Mouse (Mus musculus): ENCODE measurements at regions not wholly inside any gene's neighbourhood (a gene's known extent, or its start where the extent isn't known, plus 50 kb on each side); places are given as distances from the start of the nearest gene placed in this dataset.

- ATAC-seq (replicated peaks; ENCODE audit: low FRiP score, low TSS enrichment, low read depth) (no peak), DNase-seq (ENCODE audit: low spot score) (no peak)
- Histone ChIP-seq H3K4me3 (ENCODE audit: low read depth, low read length) (no peak overlapping the region), H3K4me2 (ENCODE audit: low read length) (no peak overlapping the region), H3K4me1 (replicated peaks; ENCODE audit: control insufficient read depth, insufficient read depth, low read length) (no peaks in the 10 kb centered on the region), H3K36me3 (ENCODE audit: control insufficient read depth, insufficient read depth, low read length) (no peaks in the 10 kb centered on the region), H3K27me3 (replicated peaks; ENCODE audit: control insufficient read depth, insufficient read depth, low read length) (no peaks in the 10 kb centered on the region), H3K27ac (ENCODE audit: low read depth) (no peak overlapping the region), H3K9ac (ENCODE audit: low read length) (no peak overlapping the region), H3K9me3 (ENCODE audit: control insufficient read depth, low read length) (no peaks in the 10 kb centered on the region)
- 64% methylated on average over 5 of the region's 5 CpGs for WGBS
Measured at GRCm38 (mm10) chr17:44398231-44398630, 209.8 kb downstream of the Clic5 start.

GRCm38 (mm10) chr17:44404923-44405322, 216.5 kb downstream of the Clic5 start:
- ATAC-seq (replicated peaks; ENCODE audit: low FRiP score, low TSS enrichment, low read depth) (no peak), DNase-seq (ENCODE audit: low spot score) (no peak)
- Histone ChIP-seq H3K9me3 (ENCODE audit: control insufficient read depth, low read length) (no peaks in the 10 kb centered on the region), H3K9ac (ENCODE audit: low read length) (no peak overlapping the region), H3K4me1 (replicated peaks; ENCODE audit: control insufficient read depth, insufficient read depth, low read length) (no peaks in the 10 kb centered on the region), H3K27me3 (replicated peaks; ENCODE audit: control insufficient read depth, insufficient read depth, low read length) (no peaks in the 10 kb centered on the region), H3K4me2 (ENCODE audit: low read length) (no peak overlapping the region), H3K27ac (ENCODE audit: low read depth) (no peak overlapping the region), H3K4me3 (ENCODE audit: low read depth, low read length) (no peak overlapping the region), H3K36me3 (ENCODE audit: control insufficient read depth, insufficient read depth, low read length) (no peaks in the 10 kb centered on the region)
- WGBS: 79% methylated on average over 6 of the region's 6 CpGs

GRCm38 (mm10) chr17:44410961-44411360, 222.6 kb downstream of the Clic5 start:
- whole genome bisulfite sequencing: 80% methylated on average over 2 of the region's 2 CpGs

GRCm38 (mm10) chr17:44418676-44419404, 230.5 kb downstream of the Clic5 start:
- Histone ChIP-seq H3K27me3 (replicated peaks; ENCODE audit: control insufficient read depth, insufficient read depth, low read length) (no peaks in the 10 kb centered on the region), H3K4me3 (ENCODE audit: low read depth, low read length) (no peak overlapping the region), H3K4me2 (ENCODE audit: low read length) (no peak overlapping the region), H3K9me3 (ENCODE audit: control insufficient read depth, low read length) (no peaks in the 10 kb centered on the region; the same call in 1 of the 2 replicates), H3K9ac (ENCODE audit: low read length) (no peak overlapping the region), H3K27ac (ENCODE audit: low read depth) (no peak overlapping the region), H3K36me3 (ENCODE audit: control insufficient read depth, insufficient read depth, low read length) (no peaks in the 10 kb centered on the region), H3K4me1 (replicated peaks; ENCODE audit: control insufficient read depth, insufficient read depth, low read length) (0 out of 2 replicates have a peak, but pooled peaks cover 3% of the 10 kb centered on the region)
- DNase-seq (ENCODE audit: low spot score) (no peak), ATAC-seq (replicated peaks; ENCODE audit: low FRiP score, low TSS enrichment, low read depth) (no peak)
- 64% methylated on average over 11 of the region's 11 CpGs for WGBS

More at GRCm38 (mm10) chr17:44410961-44411360, 222.6 kb downstream of the Clic5 start:
- Histone ChIP-seq H3K9ac (ENCODE audit: low read length) (no peak overlapping the region), H3K9me3 (ENCODE audit: control insufficient read depth, low read length) (no peaks in the 10 kb centered on the region; the same call in 1 of the 2 replicates), H3K27me3 (replicated peaks; ENCODE audit: control insufficient read depth, insufficient read depth, low read length) (no peaks in the 10 kb centered on the region), H3K4me3 (ENCODE audit: low read depth, low read length) (no peak overlapping the region), H3K4me2 (ENCODE audit: low read length) (no peak overlapping the region), H3K27ac (ENCODE audit: low read depth) (no peak overlapping the region), H3K4me1 (replicated peaks; ENCODE audit: control insufficient read depth, insufficient read depth, low read length) (no peaks in the 10 kb centered on the region), H3K36me3 (ENCODE audit: control insufficient read depth, insufficient read depth, low read length) (no peaks in the 10 kb centered on the region)
- ATAC-seq (replicated peaks; ENCODE audit: low FRiP score, low TSS enrichment, low read depth) (no peak), DNase-seq (ENCODE audit: low spot score) (no peak)

GRCm38 (mm10) chr17:44419405-44419729, 231.0 kb downstream of the Clic5 start:
- DNase-seq (ENCODE audit: low spot score) (no peak), ATAC-seq (replicated peaks; ENCODE audit: low FRiP score, low TSS enrichment, low read depth) (no peak)
- no peak overlapping the region for H3K9ac ChIP-seq (ENCODE audit: low read length)
- no peaks in the 10 kb centered on the region for H3K27me3 ChIP-seq (replicated peaks; ENCODE audit: control insufficient read depth, insufficient read depth, low read length)
- no peak overlapping the region for H3K4me3 ChIP-seq (ENCODE audit: low read depth, low read length)
- H3K36me3 ChIP-seq (ENCODE audit: control insufficient read depth, insufficient read depth, low read length): no peaks in the 10 kb centered on the region
- 0 out of 2 replicates have a peak, but pooled peaks cover 3% of the 10 kb centered on the region for H3K4me1 ChIP-seq (replicated peaks; ENCODE audit: control insufficient read depth, insufficient read depth, low read length)
- 94% methylated on average over 7 of the region's 7 CpGs for WGBS
- no peak overlapping the region for H3K27ac ChIP-seq (ENCODE audit: low read depth)
- H3K9me3 ChIP-seq (ENCODE audit: control insufficient read depth, low read length): no peaks in the 10 kb centered on the region; the same call in 1 of the 2 replicates
- no peak overlapping the region for H3K4me2 ChIP-seq (ENCODE audit: low read length)

GRCm38 (mm10) chr17:44420098-44421070, 232.0 kb downstream of the Clic5 start:
- DNase-seq (ENCODE audit: low spot score) (no peak), ATAC-seq (replicated peaks; ENCODE audit: low FRiP score, low TSS enrichment, low read depth) (no peak)
- H3K9me3 ChIP-seq (ENCODE audit: control insufficient read depth, low read length): no peaks in the 10 kb centered on the region; the same call in 1 of the 2 replicates
- H3K27me3 ChIP-seq (replicated peaks; ENCODE audit: control insufficient read depth, insufficient read depth, low read length): no peaks in the 10 kb centered on the region
- H3K4me2 ChIP-seq (ENCODE audit: low read length): no peak overlapping the region
- H3K27ac ChIP-seq (ENCODE audit: low read depth): no peak overlapping the region
- H3K9ac ChIP-seq (ENCODE audit: low read length): no peak overlapping the region
- WGBS: 81% methylated on average over 9 of the region's 9 CpGs
- H3K36me3 ChIP-seq (ENCODE audit: control insufficient read depth, insufficient read depth, low read length): no peaks in the 10 kb centered on the region
- H3K4me1 ChIP-seq (replicated peaks; ENCODE audit: control insufficient read depth, insufficient read depth, low read length): 0 out of 2 replicates have a peak, but pooled peaks cover 3% of the 10 kb centered on the region
- H3K4me3 ChIP-seq (ENCODE audit: low read depth, low read length): no peak overlapping the region

GRCm38 (mm10) chr17:44422161-44422560, 233.8 kb downstream of the Clic5 start:
- WGBS: 72% methylated on average over 2 of the region's 2 CpGs
- Histone ChIP-seq H3K36me3 (ENCODE audit: control insufficient read depth, insufficient read depth, low read length) (no peaks in the 10 kb centered on the region), H3K4me2 (ENCODE audit: low read length) (no peak overlapping the region), H3K4me3 (ENCODE audit: low read depth, low read length) (no peak overlapping the region), H3K4me1 (replicated peaks; ENCODE audit: control insufficient read depth, insufficient read depth, low read length) (0 out of 2 replicates have a peak, but pooled peaks cover 3% of the 10 kb centered on the region), H3K9me3 (ENCODE audit: control insufficient read depth, low read length) (no peaks in the 10 kb centered on the region), H3K27me3 (replicated peaks; ENCODE audit: control insufficient read depth, insufficient read depth, low read length) (no peaks in the 10 kb centered on the region), H3K9ac (ENCODE audit: low read length) (no peak overlapping the region), H3K27ac (ENCODE audit: low read depth) (no peak overlapping the region)
- DNase-seq (ENCODE audit: low spot score) (no peak), ATAC-seq (replicated peaks; ENCODE audit: low FRiP score, low TSS enrichment, low read depth) (no peak)

- ATAC-seq (replicated peaks; ENCODE audit: low FRiP score, low TSS enrichment, low read depth): no peak
- 67% methylated on average over 5 of the region's 5 CpGs for WGBS
- DNase-seq (ENCODE audit: low spot score): no peak
Measured at GRCm38 (mm10) chr17:44422865-44423264, 234.5 kb downstream of the Clic5 start.

More at GRCm38 (mm10) chr17:44422865-44423264, 234.5 kb downstream of the Clic5 start:
- no peaks in the 10 kb centered on the region for H3K36me3 ChIP-seq (ENCODE audit: control insufficient read depth, insufficient read depth, low read length)
- H3K4me2 ChIP-seq (ENCODE audit: low read length): no peak overlapping the region
- H3K4me3 ChIP-seq (ENCODE audit: low read depth, low read length): no peak overlapping the region
- no peak overlapping the region for H3K27ac ChIP-seq (ENCODE audit: low read depth)
- H3K9me3 ChIP-seq (ENCODE audit: control insufficient read depth, low read length): no peaks in the 10 kb centered on the region
- no peaks in the 10 kb centered on the region for H3K27me3 ChIP-seq (replicated peaks; ENCODE audit: control insufficient read depth, insufficient read depth, low read length)
- H3K9ac ChIP-seq (ENCODE audit: low read length): no peak overlapping the region
- H3K4me1 ChIP-seq (replicated peaks; ENCODE audit: control insufficient read depth, insufficient read depth, low read length): 0 out of 2 replicates have a peak, but pooled peaks cover 3% of the 10 kb centered on the region
